Mouse (Mus musculus): ENCODE data around the gene Matn4.

The Matn4 gene

DNA sequence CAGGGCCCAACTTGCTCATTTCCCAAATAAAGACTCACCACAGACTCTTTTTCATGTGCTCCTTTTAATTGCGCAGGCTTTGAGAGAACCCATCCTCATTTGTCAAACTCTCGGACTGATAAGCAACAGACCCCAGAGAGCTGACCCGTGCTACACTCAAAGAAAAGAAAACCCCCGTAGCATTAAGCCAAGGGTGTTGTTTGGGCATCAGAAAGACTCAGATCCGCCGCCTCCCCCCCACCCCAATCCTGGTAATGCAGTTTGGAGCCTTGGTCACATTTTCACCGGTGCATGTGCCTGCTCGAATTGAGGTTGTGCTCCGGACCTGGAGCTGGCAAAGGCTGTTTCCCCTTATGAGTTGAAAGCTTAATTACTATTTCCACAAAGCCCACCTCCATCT lies at the start of gene Matn4:
Gene Matn4, minus strand, starts transcription at position 101 of the 400 bp plus-strand sequence.
- DNase-seq (ENCODE audit: low spot score in 2 of 2) = no peak

DNA sequence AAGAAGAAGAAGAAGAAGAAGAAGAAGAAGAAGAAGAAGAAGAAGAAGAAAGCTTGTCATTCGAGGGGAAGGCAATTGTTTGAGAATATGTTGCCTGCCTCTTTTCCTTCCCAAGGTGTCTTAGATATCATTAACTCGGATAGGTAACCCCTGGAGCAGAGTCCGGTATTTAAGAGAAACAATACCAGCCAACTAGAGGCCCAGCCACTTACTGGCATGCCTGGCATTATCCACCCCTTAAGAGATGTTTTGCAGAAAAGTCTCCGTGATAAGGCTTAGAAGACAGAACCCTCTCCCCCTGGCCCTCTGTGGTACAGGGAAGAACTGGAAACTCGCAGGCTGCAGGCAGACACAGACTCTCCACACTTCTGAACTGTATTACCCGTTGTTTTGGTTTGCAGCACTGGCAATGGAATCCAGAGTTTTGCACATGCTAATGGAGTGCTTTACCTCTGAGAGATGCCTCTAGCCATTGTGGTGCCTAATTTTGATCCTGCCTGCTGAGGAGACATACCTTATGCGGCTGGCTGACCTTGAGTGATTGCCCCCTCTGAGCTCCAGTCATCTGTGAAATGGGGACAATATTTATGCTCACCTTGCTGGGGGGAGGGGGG lies 49.0 kb upstream of the Matn4 start:
- DNase-seq (ENCODE audit: low spot score in 2 of 2) = no peak

DNA sequence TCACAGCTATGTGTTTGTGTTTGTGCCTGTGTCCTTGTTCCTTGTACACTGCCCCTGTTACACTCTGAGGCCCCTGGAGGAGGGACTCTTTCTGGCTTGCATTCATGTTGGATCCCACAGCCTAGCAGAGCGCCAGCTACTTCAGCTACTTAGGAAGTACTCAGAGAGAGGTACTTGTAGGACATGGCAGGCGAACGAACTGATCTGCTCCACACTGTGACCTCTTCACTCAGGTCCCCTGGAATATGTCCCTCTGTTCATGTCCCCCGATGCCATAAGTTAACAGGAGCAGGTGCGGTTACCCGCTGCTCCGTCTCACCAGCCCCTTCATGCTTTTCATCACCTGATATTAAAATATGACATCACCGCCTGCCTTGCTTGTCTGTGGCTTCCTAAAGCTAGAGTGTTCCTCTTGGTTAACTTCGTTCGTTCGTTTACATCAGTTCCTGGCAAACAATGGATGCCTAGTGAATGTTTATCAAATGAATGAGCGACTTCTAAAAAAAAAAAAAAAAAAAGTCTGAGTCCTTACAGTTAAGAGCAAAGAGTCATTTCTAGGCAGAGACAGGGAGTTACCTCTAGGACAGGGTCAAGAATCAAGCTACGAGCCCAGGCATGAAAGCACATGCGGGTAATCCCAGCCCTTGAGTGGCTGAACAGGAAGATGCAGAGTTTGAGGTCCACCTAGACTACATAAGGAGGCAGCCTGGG lies 48.2 kb upstream of the Matn4 start:
- DNase-seq (ENCODE audit: low spot score in 2 of 2) = no peak

DNA sequence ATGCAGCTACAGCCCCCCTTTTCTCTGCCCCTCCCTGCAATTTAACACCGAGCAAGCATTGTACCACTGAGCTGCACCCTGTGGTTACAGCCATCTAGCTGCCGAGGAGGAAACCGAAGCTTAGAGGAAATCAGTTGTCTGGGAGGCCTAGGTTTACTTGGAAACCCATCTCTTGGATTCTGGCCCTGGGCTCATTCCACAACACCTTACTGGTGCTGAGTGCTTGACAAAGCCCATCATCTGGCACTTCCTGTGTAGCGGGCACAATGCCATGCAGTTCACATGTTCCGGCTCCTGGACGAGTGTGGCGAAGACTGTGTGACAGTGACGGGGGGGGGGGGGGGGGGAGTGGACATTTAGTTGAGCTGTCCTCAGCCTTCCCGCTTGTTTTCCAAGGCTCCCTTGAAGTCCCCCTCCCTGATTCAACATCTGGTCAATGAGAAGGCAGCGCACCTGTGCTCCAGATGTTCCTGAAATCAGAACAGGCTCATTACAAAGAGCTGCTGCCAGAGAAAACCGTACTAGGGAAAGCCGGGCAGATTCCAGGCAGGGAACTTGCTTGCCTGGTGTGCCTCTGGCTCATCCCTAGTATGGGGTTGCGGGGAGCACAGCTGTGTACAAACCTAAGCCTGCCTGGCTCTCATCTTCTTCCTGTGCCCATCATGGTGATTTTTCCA lies 47.2 kb upstream of the Matn4 start:
- no peak for DNase-seq (ENCODE audit: low spot score in 2 of 2)

DNA sequence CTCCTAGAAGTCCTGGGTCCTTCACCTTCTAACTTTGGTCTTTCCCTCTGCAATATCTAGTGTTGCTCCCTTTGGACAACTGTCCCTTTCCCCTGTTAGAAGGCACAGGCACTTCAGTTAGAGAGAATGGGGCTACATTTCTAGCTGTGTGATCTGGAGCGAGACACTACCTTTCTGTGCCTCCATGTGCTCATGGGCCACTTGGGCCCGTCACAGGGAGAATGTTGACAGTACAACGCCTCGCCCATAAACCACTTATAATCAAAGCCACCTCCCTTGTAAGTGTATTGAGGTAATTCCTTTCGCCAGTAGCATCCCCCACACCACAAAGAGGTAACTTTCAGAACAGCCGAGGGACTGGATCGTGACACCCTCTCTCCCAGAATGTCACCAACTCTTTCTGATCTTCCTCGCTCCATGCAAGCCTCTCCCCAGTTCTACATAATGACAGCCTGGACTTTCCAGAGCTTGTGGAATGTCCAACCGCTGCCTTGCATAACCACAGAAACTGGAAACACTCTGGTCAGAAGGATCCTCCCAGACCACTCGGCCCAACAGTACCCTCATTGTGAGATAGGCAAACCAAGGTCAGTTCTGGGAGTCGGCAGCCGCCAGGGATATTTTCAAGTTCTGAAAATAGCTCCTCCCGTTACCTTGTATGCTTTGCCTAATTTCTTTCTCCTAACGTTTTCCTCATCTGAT lies 44.5 kb upstream of the Matn4 start:
- no peak for DNase-seq (ENCODE audit: low spot score in 2 of 2)

DNA sequence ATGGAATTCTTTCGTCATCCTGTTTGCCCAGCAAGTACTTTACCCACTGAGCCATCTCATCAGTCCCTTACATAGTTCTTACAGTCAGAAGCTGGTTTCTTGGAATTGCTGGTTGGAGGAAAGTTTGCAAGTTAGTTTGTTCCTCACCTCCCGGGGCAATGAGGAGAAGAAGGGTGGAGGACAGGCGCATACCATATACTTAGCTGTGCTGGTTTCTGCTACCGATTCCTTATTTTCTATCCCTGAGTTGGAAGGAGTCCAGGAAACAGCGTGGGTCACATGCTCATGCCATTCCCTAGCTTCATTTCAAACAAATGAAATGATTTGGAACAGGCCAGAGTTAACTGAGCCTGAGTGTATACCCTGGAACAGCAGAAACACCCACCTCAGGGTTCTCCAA lies 44.0 kb upstream of the Matn4 start:
- no peak for DNase-seq (ENCODE audit: low spot score in 2 of 2)

DNA sequence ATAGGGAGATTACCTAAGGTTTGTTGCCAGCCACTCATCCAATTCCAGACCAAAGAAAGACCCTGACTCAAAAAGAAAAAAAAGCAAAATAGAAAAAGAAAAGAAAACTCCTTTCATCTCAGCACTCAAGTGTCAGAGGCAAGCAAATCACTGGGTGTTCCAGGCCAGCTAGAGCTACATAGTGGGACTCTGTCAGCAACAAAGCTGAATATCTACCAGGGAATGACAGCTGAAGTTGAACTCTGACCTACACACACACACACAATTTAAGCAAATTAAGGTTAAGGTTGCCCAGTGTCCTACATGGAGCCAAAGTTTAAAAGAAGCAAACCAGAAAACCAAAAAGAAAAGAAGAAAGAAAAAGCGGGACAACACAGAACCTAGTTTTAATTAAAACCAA lies 43.2 kb upstream of the Matn4 start:
- DNase-seq (ENCODE audit: low spot score in 2 of 2) = no peak

DNA sequence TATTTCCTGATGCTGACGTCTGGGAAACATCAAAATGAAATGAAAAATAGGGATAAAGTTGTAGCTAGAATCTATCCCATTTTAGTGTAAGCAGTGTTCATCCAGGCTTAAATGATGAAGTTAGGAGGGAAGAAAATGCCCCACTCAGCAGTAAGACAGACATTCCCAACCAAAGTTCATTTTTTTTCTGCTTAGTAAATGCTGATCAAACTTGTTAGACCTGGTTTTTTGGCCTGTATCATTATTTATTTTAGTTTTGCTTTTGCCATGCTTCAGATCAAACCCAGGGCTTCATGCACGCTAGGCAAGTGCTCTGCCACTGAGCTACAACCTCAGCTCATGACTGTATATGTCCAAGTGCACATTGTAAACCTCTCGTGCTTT lies 41.1 kb upstream of the Matn4 start:
- no peak for DNase-seq (ENCODE audit: low spot score in 2 of 2)

DNA sequence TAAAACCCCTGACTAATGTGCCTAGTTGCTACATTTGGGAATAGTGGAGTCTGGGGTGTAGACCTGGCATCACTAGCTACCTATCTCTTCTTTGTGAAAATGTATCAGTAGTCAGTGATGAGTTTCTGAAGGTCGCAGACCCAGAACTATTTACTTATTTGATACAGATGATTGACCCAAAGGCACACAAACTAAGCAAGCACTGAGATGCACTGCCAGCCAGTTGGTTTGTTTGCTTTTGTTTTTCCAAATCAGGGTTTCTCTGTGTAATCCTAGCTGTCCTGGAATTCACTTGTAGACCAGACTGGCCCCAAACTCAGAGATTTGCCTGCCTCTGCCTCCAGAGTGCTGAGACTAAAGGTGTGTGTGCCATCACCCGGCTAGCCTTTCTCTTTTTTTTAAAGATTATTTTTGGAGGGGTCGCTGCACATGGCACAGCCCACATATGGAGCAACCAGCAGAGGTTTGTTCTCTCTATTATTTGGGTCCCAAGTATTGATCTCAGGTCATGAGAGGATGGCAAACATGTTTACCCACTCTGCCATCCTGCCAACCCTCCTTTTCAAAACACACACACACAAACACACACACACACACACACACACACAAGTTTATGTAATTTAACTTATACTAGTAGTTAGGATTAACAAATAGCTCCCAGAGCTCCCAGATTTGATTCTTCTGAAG lies 40.6 kb upstream of the Matn4 start:
- no peak for DNase-seq (ENCODE audit: low spot score in 2 of 2)

DNA sequence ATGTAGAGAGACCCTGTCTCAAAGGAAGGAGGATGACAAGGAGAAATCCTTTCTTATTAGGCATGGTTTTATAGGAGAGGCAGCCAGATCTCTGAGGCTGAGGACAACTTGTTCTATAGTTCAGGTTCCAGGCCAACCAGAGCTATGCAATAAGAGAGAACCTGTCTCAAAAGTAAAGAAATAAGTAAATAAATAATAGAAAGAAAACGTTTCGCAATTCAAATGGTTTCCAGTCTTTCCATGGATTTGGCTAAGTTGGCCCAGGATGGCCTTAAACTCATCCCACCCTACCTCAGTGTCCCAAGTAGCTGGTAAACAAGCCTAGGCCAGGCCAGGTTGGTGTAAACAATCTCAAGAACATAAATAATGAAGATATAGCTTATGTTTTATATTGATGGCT lies 39.7 kb upstream of the Matn4 start:
- DNase-seq (ENCODE audit: low spot score in 2 of 2) = no peak

DNA sequence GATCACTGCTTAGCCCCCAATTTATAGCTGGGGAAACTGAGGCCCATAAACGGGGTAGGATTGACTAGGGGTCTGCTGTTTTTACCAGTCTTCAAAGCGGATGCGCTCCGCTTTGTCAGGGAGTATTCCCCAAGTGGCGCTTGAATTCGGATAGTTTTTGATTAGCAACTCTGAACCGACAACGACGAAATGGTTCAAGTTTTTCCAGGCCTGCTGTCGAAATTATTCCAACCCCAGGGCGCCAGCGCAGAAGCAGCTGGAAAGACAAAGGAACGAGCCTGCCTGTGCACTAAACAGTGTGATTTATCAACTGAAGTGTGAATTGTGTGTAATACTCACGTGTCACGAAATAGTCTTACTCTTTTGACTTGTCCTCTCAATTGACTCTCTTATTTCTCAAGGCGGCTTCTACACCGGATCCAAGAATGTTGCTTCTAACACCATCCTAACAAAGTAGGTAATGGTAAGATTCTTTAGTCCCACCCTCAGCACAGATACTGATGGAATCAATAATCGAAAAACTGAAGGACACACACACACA lies 38.6 kb upstream of the Matn4 start, which contains the start of gene Sdc4:
Gene Sdc4, minus strand, starts transcription at position 428 of the 541 bp plus-strand sequence.
- no peak for DNase-seq (ENCODE audit: low spot score in 2 of 2)

DNA sequence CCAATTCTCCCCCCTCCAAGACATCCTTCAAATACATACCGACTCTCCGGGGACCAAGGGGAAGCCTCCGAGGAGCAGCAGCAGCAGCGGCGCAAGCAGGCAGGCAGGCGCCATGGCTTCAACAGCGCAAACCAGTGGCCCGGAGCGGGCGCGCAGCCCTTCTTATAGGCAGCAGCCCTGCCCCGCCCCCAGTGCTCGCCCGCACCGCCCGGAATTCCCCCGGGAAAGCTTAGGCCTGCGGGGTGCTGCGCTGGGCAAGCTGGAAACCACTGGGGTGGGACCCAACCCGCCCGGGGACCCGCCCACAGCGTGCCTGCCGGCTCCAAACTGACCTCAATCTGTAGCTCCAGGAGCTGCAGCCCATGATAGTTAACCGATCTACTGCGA lies 38.1 kb upstream of the Matn4 start:
- DNase-seq (ENCODE audit: low spot score in 2 of 2) = peak; percentile 88 to 90

DNA sequence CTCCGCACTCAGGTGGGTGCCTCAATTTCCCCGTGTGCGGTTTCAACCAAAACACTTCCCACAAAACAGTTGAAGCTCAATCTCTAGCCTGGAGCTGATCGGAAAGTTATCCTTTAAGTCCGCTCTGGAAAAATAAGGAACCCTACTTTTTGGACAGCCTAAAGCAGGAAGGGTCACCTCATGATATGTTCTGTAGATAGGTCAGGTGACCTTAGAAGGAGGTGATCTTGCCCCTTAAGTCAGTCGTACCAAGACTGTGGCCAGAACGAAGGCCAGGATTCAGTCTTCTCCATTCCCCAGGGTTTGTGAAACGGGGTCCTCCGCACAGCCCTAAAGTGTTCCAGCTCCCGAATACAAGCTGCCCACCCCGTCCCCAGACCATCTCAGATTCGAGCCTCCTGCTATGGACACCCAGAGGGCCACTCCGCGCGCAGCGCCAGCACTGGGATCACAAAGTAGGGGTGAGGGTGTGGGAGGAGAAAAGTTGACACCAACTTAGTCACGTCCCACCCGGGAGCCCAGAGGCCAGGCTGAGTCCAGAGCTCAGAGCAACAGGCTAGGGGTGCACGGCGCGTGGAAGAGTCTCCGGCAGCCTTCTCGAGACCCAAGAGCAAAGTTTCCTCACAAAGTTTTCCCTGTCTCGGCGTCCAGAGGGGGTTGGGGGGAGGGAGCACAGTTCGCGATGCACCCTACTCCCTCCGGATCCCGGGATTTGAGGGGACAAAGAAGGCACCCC lies 37.5 kb upstream of the Matn4 start:
- peak in 1 of 2 experiments; percentile 68 for DNase-seq (ENCODE audit: low spot score in 2 of 2)

DNA sequence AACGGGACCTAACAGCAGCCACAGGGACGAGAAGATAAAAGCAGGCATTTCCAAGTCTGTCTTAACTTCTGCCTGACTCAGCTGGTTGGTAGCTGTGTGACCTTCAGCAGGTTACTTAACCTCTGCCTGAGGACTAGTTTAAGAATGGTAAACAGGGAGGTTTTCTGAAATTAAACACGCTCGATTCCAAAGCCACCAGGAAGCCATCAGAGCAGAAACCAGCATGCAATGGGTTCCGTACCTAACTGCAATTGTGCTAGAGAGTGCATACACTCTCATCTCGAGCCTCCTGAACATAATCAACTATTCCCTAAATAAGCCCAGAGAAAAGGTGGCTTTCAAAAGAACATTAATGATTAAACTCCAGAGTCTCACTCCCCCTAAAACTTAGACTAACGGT lies 36.8 kb upstream of the Matn4 start:
- no peak for DNase-seq (ENCODE audit: low spot score in 2 of 2)

DNA sequence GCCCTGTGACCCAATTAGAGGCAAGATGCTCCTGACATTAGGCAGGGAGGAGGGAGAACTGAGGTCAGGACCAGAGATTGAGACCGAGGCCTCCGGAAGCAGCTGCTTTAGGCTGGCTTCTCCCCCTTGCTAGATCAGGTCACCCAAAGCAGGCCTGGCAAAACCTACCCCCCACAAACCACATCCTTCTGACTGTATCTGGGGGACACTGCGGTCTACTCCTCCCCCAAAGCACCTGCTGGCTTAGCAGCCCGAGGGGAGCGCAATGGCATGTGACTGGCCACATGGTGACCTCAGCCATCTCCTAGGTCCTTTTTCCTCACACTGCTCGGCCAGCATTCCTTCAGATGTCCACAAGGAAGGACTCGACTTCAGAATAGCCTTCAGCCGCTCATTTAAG lies 36.2 kb upstream of the Matn4 start:
- no peak for DNase-seq (ENCODE audit: low spot score in 2 of 2)

DNA sequence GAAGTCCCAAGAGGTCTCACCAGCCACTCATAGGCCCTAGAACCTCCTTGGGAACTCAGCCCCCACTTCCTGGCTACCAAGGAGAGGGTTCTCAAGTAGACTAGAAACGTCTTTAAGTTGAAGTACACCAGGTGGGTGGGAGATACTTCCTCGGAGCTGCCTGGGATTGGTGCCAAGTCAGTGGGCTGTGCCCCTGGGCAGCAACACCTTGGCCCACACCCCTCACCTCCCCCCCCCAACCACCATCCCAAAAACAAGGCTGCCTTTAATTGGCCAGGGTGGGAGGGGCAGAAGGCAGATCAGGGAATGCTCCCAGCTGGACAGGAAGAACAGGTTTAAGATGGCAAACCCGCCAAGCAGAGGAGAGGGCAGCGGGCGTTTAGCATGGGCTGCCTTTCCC lies 35.4 kb upstream of the Matn4 start:
- peak in 1 of 2 experiments; percentile 56 for DNase-seq (ENCODE audit: low spot score in 2 of 2)

DNA sequence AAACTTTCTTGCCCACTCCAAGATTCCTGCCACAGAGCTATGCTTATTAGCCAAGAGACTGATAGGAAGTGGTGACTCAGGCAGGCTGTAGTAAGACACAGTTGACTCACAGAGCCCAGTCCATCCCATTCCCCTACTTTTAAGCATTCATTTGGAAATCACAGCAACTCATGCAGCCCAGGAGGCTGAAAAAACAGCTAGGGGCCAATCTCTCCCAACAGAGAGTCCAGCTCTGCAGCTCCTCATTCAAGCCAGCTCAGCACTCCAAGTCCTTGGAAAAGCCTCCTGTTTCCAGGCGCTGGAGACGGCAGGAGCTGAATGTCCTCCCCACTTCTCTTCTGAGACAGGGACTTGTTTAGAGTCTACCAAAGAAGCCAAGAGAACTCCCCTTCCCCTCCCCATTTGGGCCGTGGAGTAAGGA lies 34.1 kb upstream of the Matn4 start:
- no peak for DNase-seq (ENCODE audit: low spot score in 2 of 2)

DNA sequence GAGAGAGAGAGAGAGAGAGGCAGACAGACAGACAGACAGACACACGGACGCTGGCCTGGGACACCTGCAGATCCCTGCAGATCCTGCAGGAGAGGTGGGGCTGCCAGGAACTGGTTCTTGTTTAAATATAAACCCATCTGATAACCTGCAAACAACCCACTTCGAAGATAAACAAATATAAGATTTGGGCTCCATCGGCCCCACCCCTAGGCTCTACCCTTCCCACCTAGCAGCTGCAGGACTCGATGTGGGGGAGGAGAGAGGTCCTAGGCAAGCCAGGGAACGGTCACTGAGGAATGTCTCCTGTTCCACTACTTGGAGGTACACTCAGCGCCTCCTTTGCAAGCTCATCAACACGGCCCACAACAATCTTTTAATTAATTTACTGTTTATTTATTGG lies 33.3 kb upstream of the Matn4 start:
- DNase-seq (ENCODE audit: low spot score in 2 of 2) = peak in 1 of 2 experiments; percentile 62

DNA sequence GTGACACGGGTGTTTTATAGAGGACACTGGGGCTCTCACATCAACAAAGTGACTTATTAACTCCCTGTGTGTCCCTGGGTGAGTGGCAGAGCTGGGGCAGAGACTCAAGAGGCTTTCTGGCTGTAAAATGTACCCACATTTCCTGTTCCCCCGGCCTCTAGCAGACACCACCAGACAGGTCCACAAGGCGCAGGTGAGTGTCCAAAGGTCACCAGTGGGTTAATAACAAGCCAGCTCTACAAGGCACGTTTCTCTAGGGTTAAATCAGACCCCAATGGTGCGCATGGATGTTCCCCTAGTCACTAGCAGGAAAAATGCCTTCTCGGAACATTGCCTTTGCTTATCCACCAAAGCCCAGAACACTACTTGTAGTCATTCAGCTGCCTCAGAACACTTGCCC lies 32.8 kb upstream of the Matn4 start:
- DNase-seq (ENCODE audit: low spot score in 2 of 2) = no peak

DNA sequence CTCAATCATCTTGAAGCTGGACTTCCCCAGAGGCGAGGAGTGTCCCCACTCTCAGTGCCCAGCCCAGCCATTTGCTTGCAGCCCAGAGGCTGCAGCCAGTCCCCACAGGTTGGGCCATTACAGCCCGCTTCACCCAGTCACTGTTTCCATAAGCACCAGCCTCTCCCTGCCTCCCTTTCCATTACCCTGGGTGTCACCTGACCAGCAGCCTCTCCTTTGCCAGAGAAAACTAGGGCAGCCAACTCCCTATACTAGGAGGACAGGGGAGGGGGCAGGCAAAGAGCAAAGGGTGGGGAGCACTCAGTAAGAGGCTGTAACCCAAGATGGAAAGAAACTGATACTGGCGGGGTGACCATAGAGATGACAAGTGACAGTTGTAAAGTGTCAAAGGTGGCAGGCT lies 32.0 kb upstream of the Matn4 start:
- DNase-seq (ENCODE audit: low spot score in 2 of 2) = peak in 1 of 2 experiments; percentile 59

Measured in urinary bladder, postnatal 36 days (tissue).